Mouse (Mus musculus) cerebellum, postnatal 14 days (tissue): ENCODE results near the gene Klf12.

Source experiments
- DNase-seq, 2 experiments: peaks; one replicate each; pipeline ENCODE4 v3.0.0; 2021; ENCODE audit warnings: mixed read lengths in 2 of 2

Klf12 gene

DNA sequence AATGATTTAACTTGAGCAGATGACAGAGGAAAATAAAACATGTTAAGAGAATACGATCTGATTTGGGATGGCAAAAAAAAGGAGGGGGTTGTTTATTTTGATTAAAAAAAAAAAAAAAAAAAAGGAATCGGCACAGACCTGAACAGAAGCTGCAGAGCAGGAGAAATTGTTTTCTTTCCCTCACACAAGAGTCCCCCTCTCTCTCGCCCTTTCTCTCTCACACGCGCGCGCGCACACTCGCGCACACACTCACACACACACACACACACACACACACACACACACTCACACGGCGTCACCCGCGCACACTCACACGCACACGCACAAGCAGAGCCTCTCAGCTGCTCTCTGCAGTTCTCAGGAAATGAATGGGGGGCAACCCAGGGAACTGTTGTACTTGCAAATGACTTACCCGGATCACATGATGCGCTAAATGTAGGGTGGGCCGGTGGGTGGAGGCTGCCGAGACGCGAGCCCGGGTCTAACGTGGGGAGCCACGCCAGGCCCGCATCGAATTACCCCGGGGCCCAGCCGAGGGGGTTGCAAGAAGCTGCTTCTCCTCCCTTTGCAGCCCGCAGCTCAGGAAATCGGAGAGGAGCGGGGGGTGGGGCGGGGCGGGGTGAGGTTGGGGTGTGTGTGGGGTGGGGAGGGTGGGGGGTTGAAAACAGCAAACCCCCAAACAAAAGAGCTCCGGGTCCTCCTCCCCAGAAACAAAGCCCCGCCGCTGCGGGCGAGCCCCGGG is at the start of gene Klf12:
Klf12 (minus strand) TSS at position 561 of the 742 bp plus-strand sequence.
- DNase-seq, result peak; percentile 79 to 84

DNA sequence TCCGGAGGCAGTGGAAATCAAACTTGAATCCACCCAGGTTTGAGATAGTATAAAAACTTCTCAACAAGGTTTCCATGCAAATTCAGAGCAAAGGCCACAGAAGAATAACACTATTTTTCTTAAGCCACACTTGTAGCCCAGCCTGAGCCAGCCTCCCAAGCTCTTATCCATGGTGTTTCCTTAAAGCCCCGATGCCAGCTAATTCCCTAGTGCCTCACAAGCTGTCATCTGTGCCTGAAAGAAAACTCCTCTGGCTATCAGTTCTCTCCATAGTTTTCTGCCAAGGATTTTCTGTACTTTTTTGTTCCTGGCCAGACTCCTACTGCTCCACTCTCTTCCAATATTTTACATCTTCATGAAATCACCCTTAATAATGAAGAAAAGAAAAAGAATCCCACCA is 48.9 kb upstream of the Klf12 start:
- DNase-seq, result no peak

DNA sequence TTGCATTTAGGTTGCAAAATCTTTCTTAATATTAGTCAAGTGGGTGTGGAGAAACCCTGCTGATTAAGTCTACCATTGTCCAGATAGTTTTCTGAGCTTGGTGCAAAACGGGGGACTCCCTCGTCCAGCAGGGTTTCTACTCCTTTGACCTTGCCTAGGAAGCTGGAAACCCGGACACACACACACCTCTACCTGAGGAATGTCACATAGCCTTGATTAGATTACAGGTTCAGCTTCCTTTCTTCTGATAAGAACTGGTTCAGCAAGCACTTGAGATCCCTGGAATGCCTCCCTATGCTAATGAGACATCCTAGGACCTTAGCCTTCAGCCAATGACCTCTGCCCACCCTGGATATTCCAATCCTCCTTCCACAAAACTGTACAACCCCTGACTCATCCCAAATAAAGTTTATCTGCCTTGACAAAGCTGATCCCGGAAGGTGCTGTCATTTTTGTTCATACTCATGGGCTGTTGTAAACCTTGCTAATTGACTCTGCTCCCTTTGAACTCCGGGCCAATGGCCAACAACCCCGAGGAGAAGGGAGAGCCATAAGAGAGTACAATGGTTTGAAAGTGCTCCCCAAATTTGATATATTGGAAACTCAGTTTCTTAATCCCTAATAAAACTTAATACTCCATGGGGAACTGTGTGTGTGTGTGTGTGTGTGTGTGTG is 44.3 kb upstream of the Klf12 start:
- DNase-seq, result no peak

DNA sequence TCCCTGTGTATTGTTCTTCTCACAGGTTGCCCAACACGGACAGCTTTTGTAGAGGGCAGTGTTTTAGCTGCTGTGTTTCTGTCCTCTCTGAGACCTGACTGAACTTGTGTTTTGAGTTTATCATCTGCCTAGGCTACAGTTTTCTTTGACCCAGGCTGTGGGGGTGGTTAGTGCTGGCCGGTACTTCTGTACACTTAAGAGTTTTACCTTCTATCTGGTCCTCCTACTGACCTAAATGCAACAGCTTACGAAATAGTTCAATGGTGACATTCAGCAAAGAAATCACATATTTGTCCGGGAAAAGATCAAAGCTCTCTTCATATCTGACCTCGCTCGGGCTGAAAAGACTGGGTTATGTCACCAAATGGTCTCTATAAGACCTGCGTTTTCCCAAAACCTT is 39.8 kb upstream of the Klf12 start:
- no peak for DNase-seq

DNA sequence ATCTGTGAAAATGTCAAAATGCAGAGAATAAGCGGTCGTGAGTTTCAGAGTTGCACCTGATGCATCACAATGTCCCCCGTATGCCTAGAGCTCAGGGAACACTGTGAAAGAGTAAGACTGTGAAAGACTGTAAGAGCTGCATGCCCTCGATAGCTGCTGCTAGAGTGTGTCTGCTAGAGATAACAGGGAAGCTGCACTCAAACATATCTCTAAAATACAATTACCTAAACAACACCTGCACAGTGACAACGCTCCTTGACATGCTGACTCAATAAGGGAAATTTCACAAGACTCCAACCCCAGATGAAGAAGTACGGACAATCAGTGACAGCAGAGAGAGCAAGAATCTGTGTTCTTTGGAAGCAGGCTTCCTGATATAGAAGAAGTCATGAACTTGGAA is 37.5 kb upstream of the Klf12 start:
- no peak for DNase-seq

DNA sequence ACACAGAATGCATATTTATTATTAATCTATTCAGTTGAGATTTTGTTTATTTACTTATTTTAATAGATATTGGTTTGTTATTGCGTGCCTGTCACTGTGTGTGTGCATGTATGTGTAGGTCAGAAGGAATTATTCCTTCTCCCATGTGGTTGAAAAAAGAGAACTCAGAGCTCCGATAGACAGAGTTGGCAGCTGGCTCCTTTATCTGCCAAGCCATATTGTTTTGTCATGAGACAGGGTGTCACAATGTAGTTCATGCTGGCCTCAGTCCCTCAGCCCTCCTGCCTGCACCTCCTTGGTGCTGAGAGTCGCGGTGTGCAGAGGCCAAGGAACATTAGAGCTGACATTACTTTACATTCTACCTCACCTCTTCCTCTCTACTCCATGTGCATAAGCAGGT is 32.3 kb upstream of the Klf12 start:
- no peak for DNase-seq

DNA sequence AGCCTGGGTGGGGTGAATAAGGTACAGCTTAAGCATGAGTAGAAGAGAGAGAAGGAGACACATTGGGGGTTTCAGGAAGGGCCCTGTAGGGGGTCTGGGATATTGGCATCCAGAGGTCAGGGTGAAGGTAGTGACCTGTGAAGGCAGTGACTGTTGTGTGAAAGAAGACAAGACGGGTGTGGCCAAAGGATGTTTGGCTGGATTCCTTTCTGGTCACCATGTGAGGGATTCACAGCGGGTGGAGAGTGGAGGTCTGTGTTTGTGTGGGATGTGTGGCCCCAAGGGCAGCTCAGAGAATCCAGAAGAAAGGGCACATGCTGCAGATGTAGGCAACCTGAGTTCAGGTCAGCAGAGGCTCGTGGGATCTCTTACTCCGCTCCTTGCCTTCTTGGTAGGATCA is 29.6 kb upstream of the Klf12 start:
- no peak for DNase-seq

DNA sequence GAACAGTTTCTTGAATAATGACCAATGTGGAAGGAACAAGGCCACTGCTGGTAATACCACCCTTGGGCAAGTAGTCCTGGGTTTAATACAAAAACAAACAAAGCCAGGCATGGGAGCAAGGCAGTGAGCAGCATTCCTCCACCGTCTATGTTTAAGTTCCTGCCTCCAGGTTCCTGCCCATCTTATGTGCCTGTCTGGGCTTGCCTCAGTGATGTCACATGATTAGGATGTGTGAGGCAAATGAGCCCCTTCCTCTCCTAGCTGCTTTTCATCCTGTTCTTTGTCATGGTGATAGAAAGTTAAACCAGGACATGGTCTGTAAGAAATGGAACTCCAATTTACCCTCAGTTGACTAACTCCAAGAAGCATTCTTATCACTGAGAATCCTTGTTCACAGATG is 16.4 kb upstream of the Klf12 start:
- DNase-seq, result no peak

DNA sequence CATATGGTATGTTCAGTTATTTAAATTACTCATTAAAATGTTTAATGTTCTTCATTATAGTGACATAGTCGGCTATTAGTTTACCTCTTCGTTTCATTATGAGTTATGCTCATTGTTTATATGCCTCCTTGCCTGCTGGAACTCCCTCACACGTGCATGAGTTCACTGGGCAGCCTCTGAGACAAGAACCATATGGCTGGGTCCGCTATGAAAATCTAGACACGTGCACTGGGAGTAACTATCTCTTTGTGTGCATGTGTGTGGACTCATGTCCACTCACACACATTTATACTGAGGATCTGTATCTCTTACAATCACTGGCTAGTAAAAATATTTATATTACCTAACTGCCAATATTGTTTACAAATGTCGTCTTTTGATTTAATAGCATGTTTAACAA is 14.4 kb upstream of the Klf12 start:
- no peak for DNase-seq

DNA sequence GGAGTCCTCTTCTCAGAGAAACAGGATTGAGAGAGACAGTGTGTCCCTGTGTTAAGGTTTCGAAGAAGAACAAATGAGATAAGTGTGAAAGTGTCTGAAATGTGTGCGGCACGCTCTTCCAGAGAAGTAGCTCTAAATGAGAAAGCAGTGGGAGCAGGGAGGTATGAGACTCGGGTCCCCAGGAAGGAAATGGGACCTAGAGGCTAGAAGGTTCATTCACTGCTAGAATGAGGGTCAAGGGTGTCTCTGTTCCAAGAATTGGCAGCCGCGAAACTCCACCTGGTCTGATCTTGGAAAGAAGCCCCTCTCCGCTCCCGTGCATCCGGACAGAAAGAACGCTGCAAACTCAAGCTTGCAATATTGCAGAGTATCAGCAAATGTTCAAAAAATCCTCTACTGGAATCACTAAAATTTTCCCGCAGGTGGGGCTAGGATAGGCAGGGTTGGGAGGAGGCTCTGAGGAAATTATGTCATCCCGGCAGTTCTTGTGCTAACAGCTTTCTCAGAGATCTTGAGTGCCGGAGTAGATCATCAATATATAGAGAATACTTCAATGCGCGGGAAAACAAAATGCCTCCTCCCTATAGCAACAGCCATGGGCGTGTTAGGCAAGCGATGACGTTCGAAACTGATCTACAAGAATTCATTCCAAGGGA is 2.2 kb upstream of the Klf12 start:
- DNase-seq, result peak; percentile 11 to 37

DNA sequence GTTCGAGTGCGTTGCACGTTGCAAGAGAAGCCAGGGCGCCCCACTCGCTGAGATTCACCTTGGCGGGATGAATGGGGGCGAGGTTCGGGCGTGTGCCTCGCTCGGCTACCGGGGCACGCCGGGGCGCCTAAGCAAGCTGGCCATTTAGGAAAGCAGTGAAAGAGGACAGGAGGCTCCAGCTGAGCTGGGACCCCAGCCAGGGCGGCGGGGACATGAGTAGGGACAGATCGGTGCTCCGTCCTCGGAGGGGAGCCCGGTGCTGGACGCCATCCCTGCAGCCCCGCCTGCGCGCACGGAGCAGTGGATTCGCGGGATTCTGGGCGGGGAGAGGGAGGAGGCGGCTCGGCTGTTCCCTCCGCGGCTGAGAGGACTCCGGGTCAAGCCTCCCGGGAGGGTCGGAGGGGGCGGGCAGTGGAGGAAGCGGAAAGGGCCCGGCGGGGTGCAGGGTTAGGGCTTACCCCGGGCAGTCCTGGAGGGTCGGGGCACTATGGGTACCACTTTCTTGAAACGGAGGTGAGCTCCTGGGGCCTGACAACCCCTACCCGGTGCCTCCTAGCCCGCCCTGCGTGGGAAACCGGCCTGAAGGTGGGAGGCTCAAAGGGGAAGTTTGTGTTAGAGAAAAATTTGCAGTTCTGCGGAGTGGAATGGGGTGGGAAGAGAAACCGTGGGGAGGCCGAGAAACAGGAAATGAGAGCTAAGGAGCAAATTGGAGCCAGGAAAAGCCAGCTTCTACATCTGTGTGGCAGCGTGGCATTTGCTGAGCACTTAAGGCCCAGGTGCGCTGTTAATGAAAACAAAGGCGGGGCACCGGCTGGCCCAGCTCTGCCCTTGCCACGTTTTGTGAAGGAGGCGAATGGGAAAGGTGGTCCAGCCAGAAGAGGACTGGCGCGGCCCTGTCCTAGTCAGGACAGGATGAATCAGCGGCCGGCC is 1.4 kb upstream of the Klf12 start:
- DNase-seq, result peak; percentile 81 to 84

DNA sequence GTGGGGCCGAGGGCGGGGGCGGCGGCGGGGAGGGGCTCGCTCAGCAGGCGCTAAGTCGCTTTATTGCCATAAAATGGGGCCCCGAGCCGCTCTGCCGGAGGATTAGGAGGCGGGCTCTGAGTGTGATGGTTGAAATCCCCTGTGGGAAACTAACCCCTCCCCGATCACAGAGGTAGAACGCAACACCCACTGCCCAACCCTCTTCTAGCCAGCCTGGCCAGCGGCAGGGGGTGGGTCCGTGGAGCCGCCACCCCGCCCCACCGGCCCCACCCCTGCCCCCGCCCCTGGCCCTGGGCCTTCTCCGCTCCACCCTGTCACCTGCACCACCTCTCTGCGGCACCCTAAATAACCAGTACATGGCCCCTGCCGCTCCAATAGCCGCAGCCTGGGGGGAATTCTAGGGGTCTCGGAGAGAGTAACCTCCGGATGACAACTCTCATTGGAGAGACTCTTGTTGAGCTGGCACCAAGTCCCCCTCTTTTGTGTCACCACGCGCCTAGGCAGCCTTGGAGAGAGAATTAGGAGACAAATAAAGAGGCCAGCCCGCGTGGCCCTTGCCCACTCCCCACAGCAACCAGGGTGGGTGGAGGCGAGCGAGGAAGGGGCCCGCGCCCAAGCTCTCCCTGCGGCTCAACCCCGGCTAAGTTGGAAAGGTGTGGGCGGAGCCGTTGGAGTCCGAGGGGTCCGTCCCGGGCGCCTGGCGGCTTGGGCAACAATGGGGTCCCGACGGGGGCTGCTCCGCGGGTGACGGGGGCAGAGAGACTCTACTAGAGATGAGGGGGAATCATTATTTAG is 579 bp upstream of the Klf12 start:
- DNase-seq, result peak; percentile 66 to 75

DNA sequence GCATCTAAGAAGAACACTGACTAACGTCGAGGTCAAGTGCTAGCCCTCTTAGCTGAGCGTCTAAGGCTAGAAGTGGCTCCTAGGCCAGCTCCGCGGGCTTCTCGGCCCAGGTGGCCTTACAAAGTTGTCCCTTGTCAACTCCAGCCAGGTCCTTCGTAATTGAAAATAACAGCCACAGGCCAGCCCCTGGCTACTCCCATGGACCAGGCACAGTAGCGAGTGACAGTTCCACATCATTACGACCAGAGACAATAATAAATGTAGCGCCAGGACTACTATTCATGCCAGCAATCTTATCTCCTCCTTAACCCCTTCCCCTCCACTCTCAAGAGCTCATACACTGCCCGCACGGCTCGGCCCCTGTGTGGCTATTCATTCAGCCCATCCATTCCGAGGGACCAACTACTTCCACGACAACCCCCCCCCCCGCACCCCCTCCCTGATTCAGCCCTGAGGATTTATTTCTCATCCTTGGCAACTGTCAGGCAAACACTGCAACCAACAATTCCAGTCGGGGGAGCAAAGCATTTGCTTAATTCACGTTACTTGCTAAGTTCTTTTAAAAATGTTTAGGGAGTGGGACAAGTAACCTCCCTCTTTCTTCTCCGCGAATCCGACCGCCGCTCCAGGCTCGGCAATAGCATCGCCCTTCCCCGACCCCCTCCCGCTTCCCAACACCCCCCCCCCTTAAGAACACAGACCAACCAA is 914 bp downstream of the Klf12 start:
- peak; percentile 52 to 56 for DNase-seq

DNA sequence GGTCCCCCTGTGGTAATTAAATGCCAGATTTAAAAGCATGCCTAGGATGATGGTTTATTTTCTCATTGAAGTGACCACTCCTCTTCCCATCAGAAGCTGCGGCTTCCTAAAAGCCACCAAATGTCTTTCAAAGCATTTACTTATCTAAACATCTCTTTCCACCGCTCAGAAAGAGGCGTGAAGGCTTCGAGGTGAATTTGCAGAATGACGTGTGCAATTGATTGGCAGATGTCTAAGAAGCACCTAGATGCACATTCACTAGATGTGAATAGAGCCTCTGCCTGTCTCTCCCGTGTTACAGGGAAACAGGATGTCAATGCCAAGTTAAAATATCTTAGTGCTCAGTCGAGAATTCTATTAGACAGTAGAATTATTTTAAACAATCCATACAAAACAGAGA is 1.8 kb downstream of the Klf12 start:
- DNase-seq, result peak in 1 of 2 experiments; percentile 9

DNA sequence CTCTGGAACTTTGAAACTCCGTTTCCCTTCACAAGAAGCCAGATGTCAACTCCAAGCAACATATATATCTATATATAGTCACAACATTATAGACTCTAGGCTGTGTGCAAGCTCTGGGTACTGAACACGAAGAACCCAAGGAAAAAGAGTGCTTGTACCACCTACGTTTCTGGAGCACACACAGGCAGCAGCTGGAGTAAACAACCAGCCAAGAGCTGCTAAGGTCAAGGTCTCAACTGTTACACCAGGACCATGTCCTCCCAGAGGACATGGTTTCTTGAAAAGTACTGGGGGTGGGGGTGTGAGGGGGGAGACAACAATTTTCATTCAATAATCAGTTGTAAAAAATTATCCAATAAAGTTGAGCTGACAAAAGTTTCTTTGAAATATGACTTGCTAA is 2.7 kb downstream of the Klf12 start:
- no peak for DNase-seq

DNA sequence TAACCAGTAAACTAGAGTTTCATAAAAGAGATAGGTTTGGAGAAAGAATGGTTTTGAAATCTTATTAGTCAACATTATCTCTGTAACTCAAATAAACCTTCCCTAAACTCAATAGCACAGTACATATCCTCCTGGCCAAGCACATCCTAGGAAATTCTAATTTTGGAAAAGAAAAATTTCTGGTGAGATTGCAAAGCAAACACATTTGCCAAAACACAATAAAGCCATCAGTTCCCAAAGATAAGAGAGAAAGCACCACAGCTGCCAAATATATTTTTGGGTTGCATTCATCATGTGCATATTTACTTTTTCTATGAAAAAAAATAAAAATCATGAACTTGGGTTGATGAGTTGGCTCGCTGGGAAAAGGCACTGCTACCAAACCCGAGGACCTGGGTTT is 10.3 kb downstream of the Klf12 start:
- no peak for DNase-seq

DNA sequence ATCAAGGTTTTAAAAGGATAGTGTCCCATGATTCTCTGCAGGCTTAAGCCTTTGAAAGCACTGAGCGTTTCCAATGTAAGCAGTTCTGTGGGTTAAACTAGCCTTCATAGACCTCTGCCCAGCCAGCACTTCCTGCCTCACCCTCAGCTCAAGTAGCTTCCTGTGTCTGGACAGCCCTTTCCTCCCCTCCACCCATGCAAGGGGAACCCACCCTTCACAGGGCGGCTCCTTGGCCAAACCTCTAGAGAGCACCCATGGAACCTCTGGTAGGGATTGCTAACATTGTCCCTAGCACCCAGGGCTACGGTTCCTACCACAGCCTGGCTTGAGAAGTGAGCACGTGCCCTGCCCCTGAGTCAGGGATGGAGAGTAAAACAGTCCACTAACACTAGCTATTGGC is 23.9 kb downstream of the Klf12 start:
- DNase-seq, result no peak

DNA sequence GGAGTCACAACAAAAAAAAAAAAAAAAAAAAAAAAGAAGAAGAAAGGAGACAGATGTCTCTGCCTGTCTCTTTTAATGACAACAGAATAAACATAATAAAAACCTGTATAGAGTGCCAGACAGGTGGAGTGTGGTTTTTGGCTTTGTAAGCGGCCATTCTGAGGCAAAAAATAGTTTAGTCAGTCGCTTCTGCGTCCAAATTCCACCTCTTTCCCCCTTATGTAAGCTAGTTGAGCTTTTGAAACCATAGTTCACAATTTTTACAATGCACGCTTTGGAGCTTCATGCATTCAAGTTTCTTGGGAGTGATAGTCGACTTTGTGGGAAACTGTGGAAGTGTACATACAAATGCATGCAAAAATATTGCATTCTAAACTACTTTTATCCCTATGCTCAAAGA is 41.4 kb downstream of the Klf12 start:
- DNase-seq, result no peak

DNA sequence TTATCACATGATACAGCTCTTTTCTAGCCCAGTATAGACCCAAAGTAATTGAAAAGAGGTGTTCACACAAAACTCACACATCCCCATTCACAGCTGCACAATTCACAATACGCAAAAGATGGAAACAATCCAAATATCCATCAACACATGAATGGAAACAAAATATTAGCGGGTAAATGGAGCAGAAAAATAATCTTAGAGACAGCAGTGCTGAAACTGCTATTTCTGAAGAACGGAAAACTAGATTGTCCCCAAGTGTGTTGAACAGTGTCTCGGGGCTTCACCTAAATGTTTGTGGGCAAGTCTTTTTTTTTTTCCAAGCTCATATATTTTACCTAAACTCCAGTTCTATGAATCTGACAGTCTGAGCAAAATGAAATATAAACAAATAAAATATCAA is 44.6 kb downstream of the Klf12 start:
- no peak for DNase-seq

DNA sequence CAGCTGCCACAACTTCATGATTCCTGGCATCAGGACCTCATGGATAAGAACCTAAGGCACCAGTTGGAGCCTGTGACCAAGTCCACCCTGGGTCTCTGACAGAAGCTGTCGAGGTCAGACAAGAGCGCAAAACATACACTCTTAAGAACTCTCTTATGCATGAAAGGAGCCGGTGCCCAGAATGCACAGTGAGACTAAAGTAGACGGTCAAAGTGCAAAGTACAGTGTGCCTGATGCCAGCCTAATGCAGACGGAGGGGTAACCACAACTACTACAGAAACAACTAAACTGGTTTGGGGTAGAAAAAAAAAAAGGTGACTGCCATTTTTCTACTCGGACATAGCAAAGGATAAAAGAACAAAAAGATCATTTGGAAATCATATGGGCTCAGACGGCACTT is 47.7 kb downstream of the Klf12 start:
- no peak for DNase-seq

DNA sequence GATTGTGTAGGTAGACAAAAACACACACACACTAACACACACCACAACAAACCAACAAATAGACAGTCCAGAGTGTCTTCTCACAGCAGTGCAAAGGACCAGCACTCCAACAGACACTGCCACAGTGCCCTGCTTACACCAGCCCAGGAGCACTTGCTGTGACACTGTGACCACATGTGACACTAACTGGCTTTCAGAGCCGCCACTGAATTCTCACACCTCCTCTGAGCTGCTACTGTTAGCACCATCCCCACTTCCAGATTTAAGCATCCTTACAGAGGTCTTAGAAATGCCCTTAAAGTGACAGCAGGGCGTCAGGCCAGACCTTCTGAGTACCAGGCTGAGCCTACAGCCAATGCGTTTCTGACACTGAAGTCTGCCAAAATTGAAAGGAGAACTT is 48.7 kb downstream of the Klf12 start:
- peak; percentile 9 to 11 for DNase-seq

DNA sequence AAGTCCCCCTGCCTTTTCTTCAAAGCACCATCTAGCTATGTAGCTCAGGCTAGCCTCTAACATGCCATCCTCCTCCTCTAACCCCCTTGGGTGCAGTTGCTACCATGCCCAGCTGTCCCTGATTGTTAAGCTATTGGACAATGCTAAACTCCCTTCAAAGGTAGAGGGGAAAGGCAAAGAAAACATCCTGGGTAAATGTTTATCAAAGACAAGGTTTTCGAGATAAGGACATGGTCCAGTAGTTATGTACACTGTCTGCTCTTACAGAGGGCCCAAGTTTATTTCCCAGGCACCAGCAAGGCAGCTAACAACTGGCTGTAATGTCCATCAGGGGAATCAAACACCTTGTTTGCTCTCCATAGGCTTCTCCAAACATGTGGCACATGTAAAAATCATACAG is 53.1 kb downstream of the Klf12 start:
- DNase-seq, result no peak
